Mouse (Mus musculus): ENCODE data around the gene Pbx1. TPM values are rescaled to one million over a fixed set of nuclear protein-coding genes. Genes with fewer than 3 reads are reported as not detected.

Pbx1 gene
- polyA plus RNA-seq, 1 experiment, result 9.1 TPM

DNA sequence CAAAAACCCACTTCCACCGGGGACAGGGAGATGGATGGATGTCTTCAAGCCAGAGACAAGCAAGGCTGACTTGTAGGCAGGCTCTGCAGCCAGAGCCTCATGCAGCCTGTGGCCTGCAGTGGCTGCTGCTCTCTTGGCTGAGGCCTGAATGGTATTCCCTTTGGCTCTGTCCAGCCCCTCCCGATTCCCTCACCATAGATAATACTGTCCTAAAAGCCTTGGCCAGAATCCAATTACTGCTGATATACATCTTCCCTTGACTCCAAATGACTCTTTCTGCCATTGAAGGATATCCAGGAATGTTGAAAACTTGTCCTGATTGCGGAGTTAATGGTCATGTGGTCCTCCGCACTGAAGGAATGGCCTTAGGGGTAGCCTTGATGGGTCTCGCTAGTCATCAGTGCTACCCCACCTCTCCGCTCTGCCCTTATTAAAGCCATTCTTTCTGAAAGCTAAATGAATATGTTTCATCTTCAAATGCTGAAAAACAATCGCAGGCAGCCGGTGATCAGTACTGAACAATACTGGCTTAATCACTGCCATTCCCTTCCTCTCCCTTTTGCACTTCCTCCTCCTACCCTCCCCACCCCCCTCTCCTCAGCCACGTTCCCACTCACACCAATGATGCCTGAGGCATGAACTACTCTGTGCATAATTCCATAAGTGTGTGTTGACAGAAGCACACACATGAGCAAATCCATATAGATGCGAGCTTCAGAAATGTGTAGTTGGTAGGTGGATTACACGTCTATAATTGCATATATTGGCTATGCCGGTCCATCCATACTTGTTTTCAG is 166.3 kb downstream of the Pbx1 start:
- H3K4me1 ChIP-seq (ENCODE audit: control insufficient read depth, insufficient read depth, low read length), result no peaks in the 10 kb centered on the region; the same call in 1 of the 2 replicates
- TF ChIP-seq POLR2A (IDR thresholded peaks at IDR 0.05; ENCODE audit: control insufficient read depth, low read depth, low read length) (no peak), CTCF (IDR thresholded peaks at IDR 0.05; ENCODE audit: control insufficient read depth, insufficient read depth, insufficient replicate concordance, low read depth, low read length) (no peak)
- H3K4me3 ChIP-seq (ENCODE audit: control insufficient read depth, low read depth, low read length), result no peak overlapping the region
- no peaks in the 10 kb centered on the region for H3K36me3 ChIP-seq (ENCODE audit: control insufficient read depth, insufficient read depth, low read length)
- no peak overlapping the region for H3K27ac ChIP-seq (ENCODE audit: control insufficient read depth, insufficient read depth, low read depth, low read length)
- no peaks in the 10 kb centered on the region for H3K27me3 ChIP-seq (ENCODE audit: control insufficient read depth, insufficient read depth, low read length)

- Histone ChIP-seq H3K4me1 (ENCODE audit: control insufficient read depth, insufficient read depth, low read length) (no peaks in the 10 kb centered on the region; the same call in 1 of the 2 replicates), H3K27ac (ENCODE audit: control insufficient read depth, insufficient read depth, low read depth, low read length) (no peak overlapping the region), H3K27me3 (ENCODE audit: control insufficient read depth, insufficient read depth, low read length) (no peaks in the 10 kb centered on the region), H3K36me3 (ENCODE audit: control insufficient read depth, insufficient read depth, low read length) (no peaks in the 10 kb centered on the region), H3K4me3 (ENCODE audit: control insufficient read depth, low read depth, low read length) (no peak overlapping the region)
- TF ChIP-seq CTCF (IDR thresholded peaks at IDR 0.05; ENCODE audit: control insufficient read depth, insufficient read depth, insufficient replicate concordance, low read depth, low read length) (no peak), POLR2A (IDR thresholded peaks at IDR 0.05; ENCODE audit: control insufficient read depth, low read depth, low read length) (no peak)
Measured at GRCm38 (mm10) chr1:168265090-168265489, 167.0 kb downstream of the Pbx1 start.

DNA sequence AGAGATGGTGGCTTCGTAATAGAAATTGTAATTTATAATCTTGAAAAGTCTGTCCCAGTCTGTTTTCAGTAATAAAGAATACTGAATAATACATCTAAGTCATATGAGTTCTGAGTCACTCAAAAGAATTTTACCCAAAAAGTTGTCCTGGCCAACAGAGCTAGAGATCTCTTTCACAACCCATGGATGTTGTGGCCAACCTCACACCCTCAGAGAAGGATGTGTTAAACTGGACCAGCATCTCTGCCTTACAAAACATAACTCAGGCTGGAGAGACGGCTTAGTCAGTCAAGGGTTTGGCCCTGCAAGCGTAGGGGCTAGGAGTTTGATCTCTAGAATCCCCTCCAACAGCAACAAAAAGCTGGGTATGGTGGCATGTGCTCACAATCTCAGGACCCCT is 171.7 kb downstream of the Pbx1 start:
- no peaks in the 10 kb centered on the region for H3K27me3 ChIP-seq (ENCODE audit: control insufficient read depth, insufficient read depth, low read length)
- no peak overlapping the region for H3K4me3 ChIP-seq (ENCODE audit: control insufficient read depth, low read depth, low read length)
- TF ChIP-seq CTCF (IDR thresholded peaks at IDR 0.05; ENCODE audit: control insufficient read depth, insufficient read depth, insufficient replicate concordance, low read depth, low read length), result no peak
- no peak for TF ChIP-seq POLR2A (IDR thresholded peaks at IDR 0.05; ENCODE audit: control insufficient read depth, low read depth, low read length)
- H3K27ac ChIP-seq (ENCODE audit: control insufficient read depth, insufficient read depth, low read depth, low read length), result no peak overlapping the region
- no peaks in the 10 kb centered on the region for H3K36me3 ChIP-seq (ENCODE audit: control insufficient read depth, insufficient read depth, low read length)
- no peaks in the 10 kb centered on the region; the same call in 1 of the 2 replicates for H3K4me1 ChIP-seq (ENCODE audit: control insufficient read depth, insufficient read depth, low read length)

DNA sequence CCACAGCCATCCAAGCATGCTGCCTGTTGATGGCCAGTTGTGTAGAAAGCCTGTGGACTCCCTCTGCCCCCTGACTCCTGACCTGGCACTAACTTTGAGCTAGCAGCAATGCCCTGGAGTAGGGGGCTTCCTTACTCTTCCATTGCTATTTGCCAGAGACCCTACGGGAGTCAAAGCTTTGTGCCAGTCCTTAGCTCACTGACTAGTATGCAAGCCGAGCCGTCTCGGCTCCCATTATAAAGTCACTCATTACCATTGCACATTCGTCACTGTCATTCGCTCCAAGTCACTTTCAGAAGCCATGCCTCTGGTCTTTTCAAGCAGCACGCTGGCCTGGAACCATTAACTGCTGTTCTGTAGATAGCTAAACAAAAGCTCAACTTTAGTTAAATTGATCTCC is 173.2 kb downstream of the Pbx1 start:
- no peaks in the 10 kb centered on the region for H3K36me3 ChIP-seq (ENCODE audit: control insufficient read depth, insufficient read depth, low read length)
- H3K4me3 ChIP-seq (ENCODE audit: control insufficient read depth, low read depth, low read length), result no peak overlapping the region
- TF ChIP-seq POLR2A (IDR thresholded peaks at IDR 0.05; ENCODE audit: control insufficient read depth, low read depth, low read length) (no peak), CTCF (IDR thresholded peaks at IDR 0.05; ENCODE audit: control insufficient read depth, insufficient read depth, insufficient replicate concordance, low read depth, low read length) (no peak)
- no peak overlapping the region for H3K27ac ChIP-seq (ENCODE audit: control insufficient read depth, insufficient read depth, low read depth, low read length)
- H3K4me1 ChIP-seq (ENCODE audit: control insufficient read depth, insufficient read depth, low read length), result no peaks in the 10 kb centered on the region
- H3K27me3 ChIP-seq (ENCODE audit: control insufficient read depth, insufficient read depth, low read length), result no peaks in the 10 kb centered on the region

- no peaks in the 10 kb centered on the region for H3K27me3 ChIP-seq (ENCODE audit: control insufficient read depth, insufficient read depth, low read length)
- H3K27ac ChIP-seq (ENCODE audit: control insufficient read depth, insufficient read depth, low read depth, low read length), result no peak overlapping the region
- H3K4me3 ChIP-seq (ENCODE audit: control insufficient read depth, low read depth, low read length), result no peak overlapping the region
- H3K36me3 ChIP-seq (ENCODE audit: control insufficient read depth, insufficient read depth, low read length), result no peaks in the 10 kb centered on the region
- no peak for TF ChIP-seq CTCF (IDR thresholded peaks at IDR 0.05; ENCODE audit: control insufficient read depth, insufficient read depth, insufficient replicate concordance, low read depth, low read length)
- TF ChIP-seq POLR2A (IDR thresholded peaks at IDR 0.05; ENCODE audit: control insufficient read depth, low read depth, low read length), result no peak
- no peaks in the 10 kb centered on the region for H3K4me1 ChIP-seq (ENCODE audit: control insufficient read depth, insufficient read depth, low read length)
Measured at GRCm38 (mm10) chr1:168255347-168255908, 176.6 kb downstream of the Pbx1 start.

DNA sequence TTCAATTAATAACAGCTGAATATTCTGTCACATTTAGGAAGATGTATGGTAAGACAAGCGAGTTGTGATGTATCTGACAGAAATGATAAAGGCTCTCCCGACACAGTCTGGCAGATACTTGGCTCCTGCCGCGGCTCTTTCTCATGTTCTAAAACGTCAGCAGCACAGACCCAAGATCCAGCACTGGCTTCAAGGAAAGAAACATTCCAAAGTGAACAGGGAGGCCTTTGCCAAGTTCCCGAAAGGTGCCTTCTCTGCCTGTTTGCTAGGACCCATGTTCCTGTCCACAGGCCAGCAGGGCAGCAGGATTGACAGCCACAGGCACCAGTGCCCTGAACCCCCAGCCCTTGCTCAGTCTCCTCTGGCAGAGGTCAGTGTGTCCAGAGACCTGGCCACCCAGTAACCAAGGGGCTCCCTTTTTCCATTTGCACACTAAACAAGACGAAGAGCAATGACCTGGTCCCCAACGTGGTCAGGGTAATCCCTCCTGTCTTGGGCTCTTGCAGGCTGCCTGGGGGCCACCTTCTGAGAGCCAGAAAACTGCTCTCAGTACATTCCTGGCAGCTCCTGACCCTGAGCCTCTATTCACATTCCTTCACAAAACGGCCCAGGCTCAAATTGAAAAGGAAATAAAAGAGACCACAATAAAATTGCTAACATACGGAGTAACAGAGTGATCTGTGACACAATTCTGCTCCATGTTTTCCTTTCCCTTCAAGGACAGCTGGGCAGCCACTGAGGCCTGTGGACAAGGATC is 184.9 kb downstream of the Pbx1 start:
- H3K27ac ChIP-seq (ENCODE audit: control insufficient read depth, insufficient read depth, low read depth, low read length), result no peak overlapping the region
- H3K4me3 ChIP-seq (ENCODE audit: control insufficient read depth, low read depth, low read length), result no peak overlapping the region
- no peaks in the 10 kb centered on the region for H3K4me1 ChIP-seq (ENCODE audit: control insufficient read depth, insufficient read depth, low read length)
- H3K36me3 ChIP-seq (ENCODE audit: control insufficient read depth, insufficient read depth, low read length), result no peaks in the 10 kb centered on the region
- H3K27me3 ChIP-seq (ENCODE audit: control insufficient read depth, insufficient read depth, low read length), result no peaks in the 10 kb centered on the region
- TF ChIP-seq CTCF (IDR thresholded peaks at IDR 0.05; ENCODE audit: control insufficient read depth, insufficient read depth, insufficient replicate concordance, low read depth, low read length) (no peak), POLR2A (IDR thresholded peaks at IDR 0.05; ENCODE audit: control insufficient read depth, low read depth, low read length) (no peak)

GRCm38 (mm10) chr1:168245539-168245938 is 186.5 kb downstream of the Pbx1 start:
- TF ChIP-seq POLR2A (IDR thresholded peaks at IDR 0.05; ENCODE audit: control insufficient read depth, low read depth, low read length) (no peak), CTCF (IDR thresholded peaks at IDR 0.05; ENCODE audit: control insufficient read depth, insufficient read depth, insufficient replicate concordance, low read depth, low read length) (no peak)
- H3K4me3 ChIP-seq (ENCODE audit: control insufficient read depth, low read depth, low read length), result no peak overlapping the region
- no peaks in the 10 kb centered on the region for H3K4me1 ChIP-seq (ENCODE audit: control insufficient read depth, insufficient read depth, low read length)
- H3K27me3 ChIP-seq (ENCODE audit: control insufficient read depth, insufficient read depth, low read length), result no peaks in the 10 kb centered on the region
- H3K27ac ChIP-seq (ENCODE audit: control insufficient read depth, insufficient read depth, low read depth, low read length), result no peak overlapping the region
- H3K36me3 ChIP-seq (ENCODE audit: control insufficient read depth, insufficient read depth, low read length), result no peaks in the 10 kb centered on the region
